Mouse (Mus musculus) heart, embryonic 11.5 days (tissue): ENCODE measurements around the gene BC005624. TPM values are rescaled to one million over a fixed set of nuclear protein-coding genes. Genes with fewer than 3 reads are reported as not detected.
A peak's percentile ranks its signal among the peaks of the same experiment; 100 is the strongest.
"Not testable (repeated sequence)": the region's sequence is repeated elsewhere in the genome, so short reads cannot be mapped to it uniquely, and the experiment has no call there.

Experiments used
- ATAC-seq: fragments of 200-750 bp; cut with Nextera tagmentation; replicated peaks from 2 replicates; pipeline ENCODE4 v1.8.0; 2017; ENCODE audit warnings: moderate library complexity; ENCODE audit not compliant: insufficient number of reproducible peaks, low FRiP score, low TSS enrichment
- H3K27ac ChIP-seq: fragments of 300-500 bp; sonication (generic); 2 replicates; pipeline ENCODE4 v1.5.1; 2014; ENCODE audit warnings: mild to moderate bottlenecking, low read depth, low read length
- H3K27me3 ChIP-seq: fragments of 300-500 bp; sonication (generic); 2 replicates; pipeline ENCODE4 v1.6.1; 2014; ENCODE audit warnings: mild to moderate bottlenecking, low read length, mixed read lengths; ENCODE audit not compliant: control insufficient read depth, insufficient read depth
- H3K36me3 ChIP-seq: fragments of 300-500 bp; sonication (generic); 2 replicates; pipeline ENCODE4 v1.6.1; 2014; ENCODE audit warnings: mild to moderate bottlenecking, low read length, moderate library complexity, mixed read lengths; ENCODE audit not compliant: control insufficient read depth, insufficient read depth
- H3K4me1 ChIP-seq: fragments of 300-500 bp; sonication (generic); 2 replicates; pipeline ENCODE4 v1.6.1; 2014; ENCODE audit warnings: low read length; ENCODE audit not compliant: control insufficient read depth, insufficient read depth
- H3K4me2 ChIP-seq: fragments of 300-500 bp; sonication (generic); 2 replicates; pipeline ENCODE4 v1.6.1; 2014; ENCODE audit warnings: mild to moderate bottlenecking, moderate library complexity
- H3K4me3 ChIP-seq: fragments of 300-500 bp; sonication (generic); 2 replicates; pipeline ENCODE4 v1.5.1; 2014; ENCODE audit warnings: low read depth, low read length
- H3K9ac ChIP-seq: fragments of 300-500 bp; sonication (generic); 2 replicates; pipeline ENCODE4 v1.6.1; 2014; ENCODE audit warnings: mild to moderate bottlenecking, low read depth, low read length, moderate library complexity
- H3K9me3 ChIP-seq: fragments of 300-500 bp; sonication (generic); replicated peaks from 2 replicates; pipeline ENCODE4 v1.6.1; 2016; ENCODE audit warnings: low read length; ENCODE audit not compliant: control insufficient read depth
- WGBS: fragments of 180-500 bp; shearing (Covaris S2); extraction: QIAGEN DNeasy Blood & Tissue Kit; methylation state at CpG from one replicate; pipeline ENCODE4 v1.1.7; 2014; ENCODE audit not compliant: insufficient replicate concordance; 5-methylcytosine and 5-hydroxymethylcytosine counted together
- polyA plus RNA-seq: library from polyadenylated mRNA; unstranded; fragments of >200 nt; fragmentation: Nextera tagmentation; extraction: Ambion mirVana; gene quantifications from 2 replicates; pipeline ENCODE4 v1.2.1, GENCODE M21; 2014

Gene BC005624
- polyA plus RNA-seq, 1 experiment from 2014 or later: 31.4 TPM

DNA sequence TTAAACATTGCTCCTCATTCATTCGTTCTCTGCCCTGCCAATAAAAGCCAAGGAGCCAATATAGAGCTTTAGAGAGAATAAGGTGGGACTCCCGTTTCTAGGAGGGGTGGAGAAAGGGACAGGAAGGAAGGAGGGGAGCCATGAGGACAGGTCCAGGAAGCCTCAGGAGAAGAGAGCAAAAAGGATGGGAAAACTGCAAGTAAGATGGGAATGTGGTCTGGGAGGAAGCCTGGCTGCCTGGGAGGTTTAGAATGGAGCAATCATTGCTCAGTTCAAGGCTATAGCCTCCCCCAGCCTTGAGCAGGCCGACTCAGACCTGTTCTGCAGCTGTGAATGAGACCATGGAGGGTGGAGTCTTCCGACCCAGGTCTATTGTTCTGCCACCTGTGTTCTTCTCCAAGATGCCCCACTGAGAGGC is 43.4 kb downstream of the BC005624 start:
- WGBS: 30% methylated on average over 4 of the region's 4 CpGs
- no peak overlapping the region for H3K4me2 ChIP-seq
- ATAC-seq: no peak
- no peak overlapping the region for H3K27ac ChIP-seq
- H3K9me3 ChIP-seq: no peaks in the 10 kb centered on the region
- no peaks in the 10 kb centered on the region; the same call in 1 of the 2 replicates for H3K27me3 ChIP-seq
- H3K4me1 ChIP-seq: no peaks in the 10 kb centered on the region
- no peak overlapping the region for H3K9ac ChIP-seq
- H3K36me3 ChIP-seq: no peaks in the 10 kb centered on the region
- H3K4me3 ChIP-seq: no peak overlapping the region

DNA sequence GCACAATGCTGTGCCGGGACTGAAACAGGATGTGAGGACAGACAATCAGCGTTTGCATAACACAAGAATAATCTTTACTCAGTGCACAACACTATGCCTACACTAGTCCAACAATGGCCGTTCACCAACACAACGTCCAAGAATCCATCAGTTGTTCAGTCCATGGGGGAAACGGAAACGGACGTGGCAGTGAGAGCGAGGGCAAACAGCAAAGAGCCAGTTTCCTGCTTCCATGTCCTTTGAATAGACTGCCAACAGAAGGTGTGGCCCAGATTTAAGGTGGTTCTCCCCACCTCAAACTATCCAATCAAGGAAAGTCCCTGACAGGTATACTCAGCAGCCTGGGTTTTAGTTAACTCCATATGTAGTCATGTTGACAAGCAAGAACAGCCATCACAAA is 44.3 kb downstream of the BC005624 start:
- 72% methylated on average over 8 of the region's 8 CpGs for WGBS
- Histone ChIP-seq H3K27me3 (no peaks in the 10 kb centered on the region), H3K9me3 (no peaks in the 10 kb centered on the region), H3K4me1 (no peaks in the 10 kb centered on the region), H3K27ac (no peak overlapping the region), H3K9ac (no peak overlapping the region), H3K4me2 (no peak overlapping the region), H3K36me3 (no peaks in the 10 kb centered on the region), H3K4me3 (no peak overlapping the region)
- ATAC-seq: no peak

DNA sequence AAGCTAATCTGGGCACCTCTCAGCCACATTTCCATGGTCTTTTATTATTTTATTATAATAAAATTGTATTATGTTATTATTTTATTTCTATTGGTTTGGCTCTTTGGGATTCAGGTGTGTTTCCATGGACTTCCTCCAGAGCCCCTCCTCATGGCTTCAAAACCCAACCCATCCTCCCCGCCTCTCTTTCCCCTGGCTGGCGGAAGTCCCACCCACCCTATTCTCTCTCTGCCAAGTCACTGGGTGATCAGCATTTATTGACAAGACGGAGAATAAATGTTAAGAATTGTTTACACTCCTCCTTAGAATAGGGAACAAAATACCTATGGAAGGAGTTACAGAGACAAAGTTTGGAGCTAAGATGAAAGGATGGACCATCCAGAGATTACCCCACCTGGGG is 45.2 kb downstream of the BC005624 start:
- Histone ChIP-seq H3K4me2 (no peak overlapping the region), H3K4me1 (no peaks in the 10 kb centered on the region), H3K27me3 (no peaks in the 10 kb centered on the region), H3K27ac (no peak overlapping the region), H3K9me3 (no peaks in the 10 kb centered on the region), H3K36me3 (no peaks in the 10 kb centered on the region), H3K4me3 (no peak overlapping the region), H3K9ac (no peak overlapping the region)
- 78% methylated on average over 3 of the region's 3 CpGs for WGBS
- no peak for ATAC-seq

DNA sequence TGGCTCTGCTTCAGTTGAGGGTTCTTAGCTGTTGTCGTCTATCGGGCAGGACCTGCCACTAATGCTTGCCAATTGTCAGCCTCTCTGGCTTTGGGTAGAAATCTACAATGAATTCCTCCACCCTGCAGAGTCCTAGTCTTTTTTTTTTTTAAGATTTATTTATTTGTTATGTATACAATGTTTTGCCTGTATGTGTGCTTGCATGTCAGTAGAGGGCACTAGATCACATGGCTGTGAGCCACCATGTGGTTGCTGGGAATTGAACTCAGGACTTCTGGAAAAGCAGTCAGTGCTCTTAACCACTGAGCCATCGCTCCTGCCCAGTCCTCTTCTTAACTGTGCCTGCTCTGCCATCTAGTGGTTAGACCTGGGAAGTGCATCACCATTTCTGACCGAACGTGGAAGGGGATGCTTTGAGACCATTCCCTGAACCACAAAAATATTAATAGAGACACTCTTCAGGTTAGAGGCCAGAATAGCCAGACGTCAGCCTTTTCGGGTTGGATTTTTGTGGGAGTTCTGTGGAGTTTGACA is 48.0 kb downstream of the BC005624 start:
- H3K9ac ChIP-seq: no peak overlapping the region
- H3K4me1 ChIP-seq: peaks cover 8% of the 10 kb centered on the region; the same call in 1 of the 2 replicates
- no peaks in the 10 kb centered on the region for H3K36me3 ChIP-seq
- ATAC-seq: no peak
- no peak overlapping the region for H3K27ac ChIP-seq
- 18% methylated on average over 7 of the region's 7 CpGs for WGBS
- H3K27me3 ChIP-seq: no peaks in the 10 kb centered on the region
- no peaks in the 10 kb centered on the region for H3K9me3 ChIP-seq
- H3K4me3 ChIP-seq: no peak overlapping the region
- no peak overlapping the region for H3K4me2 ChIP-seq

DNA sequence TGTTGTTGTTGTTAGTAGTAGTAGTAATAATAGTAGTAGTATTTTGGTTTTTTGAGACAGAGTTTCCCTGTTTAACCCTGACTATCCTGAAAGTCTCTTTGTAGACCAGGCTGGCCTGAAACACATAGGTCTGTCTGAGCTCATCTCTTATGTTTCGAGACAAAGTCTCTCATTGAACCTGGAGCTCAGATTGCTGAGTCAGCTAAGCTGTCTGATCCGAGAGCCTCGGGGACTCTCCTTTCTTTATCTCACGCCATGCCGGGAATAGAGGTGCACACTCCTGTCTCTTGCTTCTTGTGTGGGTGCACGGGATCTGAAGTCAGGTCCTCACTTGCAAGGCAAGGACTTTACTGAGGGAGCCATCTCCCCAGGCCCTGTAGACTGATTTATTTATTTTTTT is 49.0 kb downstream of the BC005624 start:
- ATAC-seq: no peak
- H3K27me3 ChIP-seq: no peaks in the 10 kb centered on the region
- H3K4me1 ChIP-seq: peaks cover 10% of the 10 kb centered on the region; the same call in 1 of the 2 replicates
- H3K27ac ChIP-seq: no peak overlapping the region
- no peak overlapping the region for H3K4me3 ChIP-seq
- H3K9me3 ChIP-seq: no peaks in the 10 kb centered on the region
- no peak overlapping the region for H3K4me2 ChIP-seq
- WGBS: 66% methylated on average over 6 of the region's 6 CpGs
- no peaks in the 10 kb centered on the region for H3K36me3 ChIP-seq
- H3K9ac ChIP-seq: no peak overlapping the region

DNA sequence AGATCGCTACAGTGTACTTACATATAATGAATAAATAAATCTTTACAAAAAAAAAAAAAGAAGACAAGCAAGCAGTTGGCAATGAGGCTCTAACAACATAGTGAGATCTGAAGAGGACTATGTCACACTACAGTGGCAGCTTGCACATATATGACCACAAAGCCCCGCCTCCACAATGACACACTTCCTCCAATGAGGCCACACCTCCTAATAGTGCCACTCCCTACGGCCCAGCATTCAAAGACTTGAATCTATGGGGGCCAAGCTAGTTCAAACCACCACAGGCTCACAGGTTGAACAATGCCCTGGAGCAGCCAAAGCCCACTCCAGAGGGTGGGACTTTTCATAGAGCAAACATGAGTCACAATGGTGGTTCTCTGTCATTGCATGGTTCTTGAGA is 50.1 kb downstream of the BC005624 start:
- H3K27me3 ChIP-seq: no peaks in the 10 kb centered on the region
- no peaks in the 10 kb centered on the region for H3K9me3 ChIP-seq
- no peak overlapping the region for H3K27ac ChIP-seq
- H3K4me1 ChIP-seq: peaks cover 20% of the 10 kb centered on the region
- 71% methylated on average over 3 of the region's 3 CpGs for WGBS
- H3K4me2 ChIP-seq: no peak overlapping the region
- no peak for ATAC-seq
- H3K9ac ChIP-seq: no peak overlapping the region
- no peaks in the 10 kb centered on the region for H3K36me3 ChIP-seq
- no peak overlapping the region for H3K4me3 ChIP-seq

DNA sequence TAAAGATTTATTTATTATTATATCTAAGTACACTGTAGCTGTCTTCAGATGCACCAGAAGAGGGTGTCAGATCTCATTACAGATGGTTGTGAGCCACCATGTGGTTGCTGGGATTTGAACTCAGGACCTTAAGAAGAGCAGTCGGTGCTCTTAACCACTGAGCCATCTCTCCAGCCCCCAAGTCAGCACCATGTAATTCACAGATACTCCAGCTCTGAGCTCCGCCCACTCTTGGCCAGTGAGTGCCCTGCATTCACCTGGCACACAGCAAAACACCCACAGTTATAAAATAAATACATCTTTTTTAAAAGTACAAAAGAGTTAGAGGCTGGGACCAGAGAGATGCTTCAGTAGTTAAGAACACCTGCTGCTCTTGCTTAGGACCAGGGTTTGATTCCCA is 51.2 kb downstream of the BC005624 start:
- not testable (repeated sequence) for H3K36me3 ChIP-seq, H3K4me2 ChIP-seq, H3K9ac ChIP-seq, ATAC-seq, H3K27me3 ChIP-seq, H3K27ac ChIP-seq, H3K4me3 ChIP-seq, H3K9me3 ChIP-seq
- H3K4me1 ChIP-seq: peaks cover 25% of the 10 kb centered on the region
- WGBS: 86% methylated on average over 2 of the region's 2 CpGs

DNA sequence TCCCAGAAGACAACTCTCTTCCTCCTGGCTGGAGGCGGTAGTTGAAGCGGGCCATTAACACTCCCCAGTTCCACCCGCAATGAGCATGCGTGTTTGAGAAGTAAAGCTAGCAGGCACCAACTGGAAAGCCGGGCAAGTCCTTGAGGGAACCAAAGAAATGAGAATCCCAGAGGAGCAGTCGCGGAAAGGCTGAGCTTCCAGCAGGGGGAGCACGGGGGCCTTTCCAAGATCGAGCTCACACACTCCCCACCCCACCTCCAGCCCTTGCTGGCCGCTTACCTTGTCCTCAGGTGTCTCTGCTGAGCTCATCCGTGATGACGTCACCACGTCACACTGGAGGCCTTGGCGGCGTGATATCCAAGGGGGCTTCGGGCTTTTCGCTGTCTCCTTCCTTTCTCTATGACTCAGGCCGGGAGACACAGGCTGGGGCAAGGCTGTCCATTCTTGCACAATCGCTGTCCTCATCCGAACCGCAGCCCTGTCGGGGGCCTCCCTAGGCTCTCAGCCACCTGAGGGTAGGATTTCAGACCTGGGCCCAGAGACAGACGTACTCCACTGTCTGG is 52.4 kb downstream of the BC005624 start, which contains the start of gene Ptges:
TSS of gene Ptges (minus strand) at position 381 of the 563 bp plus-strand sequence.
- no peak within 1 kb of the TSS for H3K27ac ChIP-seq
- H3K4me3 ChIP-seq: 0 out of 2 replicates have a peak within 1 kb of the TSS, but pooled peaks have one; percentile 14
- no peaks in the 10 kb centered on the region for H3K36me3 ChIP-seq
- H3K9me3 ChIP-seq: no peaks in the 10 kb centered on the region
- H3K4me2 ChIP-seq: peak within 1 kb of the TSS; percentile 64
- ATAC-seq: no peak; the same call in 1 of the 2 replicates
- 2% methylated on average over 23 of the region's 23 CpGs for WGBS
- no peaks in the 10 kb centered on the region for H3K27me3 ChIP-seq
- H3K9ac ChIP-seq: peak within 1 kb of the TSS; percentile 50
- peaks cover 25% of the 10 kb centered on the region for H3K4me1 ChIP-seq
